ENCODE assay signal across 28 mouse cellular contexts in the genomic region with DNA sequence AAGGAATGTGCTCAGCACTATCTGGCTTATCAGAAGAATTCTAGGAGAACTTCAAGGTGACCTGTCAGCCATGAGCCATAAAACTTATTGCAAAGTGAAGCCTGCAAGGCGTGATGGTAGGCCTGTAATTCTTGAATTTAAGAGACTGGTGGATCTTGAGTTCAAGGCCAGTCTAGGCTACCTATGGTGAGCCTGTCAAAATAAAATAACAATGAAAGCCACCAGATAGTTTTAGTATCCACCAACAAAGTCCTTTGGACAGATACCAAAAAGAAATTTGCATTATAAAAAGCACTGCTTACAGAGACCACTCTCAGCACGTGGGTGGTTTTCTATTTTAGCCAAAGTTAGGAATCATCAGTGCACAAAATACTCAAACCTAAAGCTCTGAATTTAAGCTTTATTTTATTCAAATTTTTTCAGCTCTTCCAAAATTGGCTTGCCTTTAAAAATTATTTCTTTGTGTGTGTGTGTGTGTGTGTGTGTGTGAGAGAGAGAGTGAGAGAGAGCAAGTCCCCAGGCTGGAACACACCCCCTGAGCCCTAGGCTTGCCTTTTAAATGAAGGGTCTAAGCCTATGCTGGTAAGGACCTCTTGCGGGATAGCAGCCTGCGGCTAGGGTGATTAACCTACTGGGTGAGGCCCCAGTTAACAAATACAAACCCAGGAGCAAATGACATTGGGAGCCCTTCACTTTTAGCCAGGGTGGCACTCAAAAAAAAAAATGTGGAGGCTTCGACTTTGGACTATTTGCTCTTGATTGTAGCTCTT. TPM values are rescaled to one million over a fixed set of nuclear protein-coding genes. Genes with fewer than 3 reads are reported as not detected.
A peak's percentile ranks its signal among the peaks of the same experiment; 100 is the strongest.
DNase-seq lines count a peak whose midpoint lies in the region; ATAC-seq and TF ChIP-seq lines count a peak whose summit lies in the region.
"Had no signal": no experiment of that assay in that cellular context is flagged by ENCODE, and none has a peak within 500 bp of the region (broad histone marks: within the 10 kb centered on the region; RNA-seq: fewer than 3 reads in every experiment).

No protein-coding gene starts in this region.

- no peak overlapping the region for H3K4me2 ChIP-seq in kidney, embryonic 14.5 days (replicated peaks; ENCODE audit: low read depth, low read length)
- H3K4me2 ChIP-seq in hindbrain, postnatal 0 days (ENCODE audit: low read depth, low read length), result no peak overlapping the region
- H3K4me2 ChIP-seq: embryonic facial prominence, embryonic 13.5 days; forebrain, embryonic 12.5 days; forebrain, embryonic 15.5 days; hindbrain, embryonic 12.5 days; hindbrain, embryonic 15.5 days; intestine, embryonic 15.5 days had no signal

- H3K36me3 ChIP-seq in kidney, adult 2 months (ENCODE audit: control insufficient read depth, insufficient read depth, low read length), result no peaks in the 10 kb centered on the region
- H3K36me3 ChIP-seq in kidney, embryonic 14.5 days (ENCODE audit: control insufficient read depth, insufficient read depth, low read length), result no peaks in the 10 kb centered on the region
- H3K36me3 ChIP-seq in hindbrain, postnatal 0 days (ENCODE audit: insufficient read depth, low read length), result no peaks in the 10 kb centered on the region
- H3K36me3 ChIP-seq: embryonic facial prominence, embryonic 10.5 days; embryonic facial prominence, embryonic 13.5 days; forebrain, embryonic 12.5 days; forebrain, embryonic 15.5 days; G1E; heart, embryonic 10.5 days; hindbrain, embryonic 12.5 days; hindbrain, embryonic 15.5 days; intestine, embryonic 15.5 days had no signal

- H3K4me3 ChIP-seq in kidney, adult 2 months (ENCODE audit: insufficient read depth, low read depth, low read length), result no peak overlapping the region
- no peak overlapping the region for H3K4me3 ChIP-seq in kidney, embryonic 14.5 days (ENCODE audit: low read length)
- no peak overlapping the region for H3K4me3 ChIP-seq in hindbrain, postnatal 0 days (ENCODE audit: low read length)
- H3K4me3 ChIP-seq: embryonic facial prominence, embryonic 10.5 days; embryonic facial prominence, embryonic 13.5 days; erythroblast, embryonic 14.5 days; forebrain, embryonic 12.5 days; forebrain, embryonic 15.5 days; heart, adult 2 months; heart, embryonic 10.5 days; hindbrain, embryonic 12.5 days; hindbrain, embryonic 15.5 days; intestine, embryonic 15.5 days had no signal

- no peak for ATAC-seq in kidney, embryonic 14.5 days (ENCODE audit: low FRiP score, low TSS enrichment)
- no peak for ATAC-seq in hindbrain, postnatal 0 days
- ATAC-seq: activated CD4-positive, CD25-positive, alpha-beta regulatory T cell, adult 4 months; forebrain, embryonic 15.5 days; intestine, embryonic 15.5 days; Patski had no signal

- no peaks in the 10 kb centered on the region; the same call in 1 of the 2 replicates for H3K4me1 ChIP-seq in kidney, adult 2 months (ENCODE audit: control insufficient read depth, insufficient read depth, low read length)
- no peaks in the 10 kb centered on the region for H3K4me1 ChIP-seq in kidney, embryonic 14.5 days (ENCODE audit: control insufficient read depth, insufficient read depth, low read length)
- H3K4me1 ChIP-seq in hindbrain, postnatal 0 days (ENCODE audit: insufficient read depth, low read length), result no peaks in the 10 kb centered on the region
- H3K4me1 ChIP-seq: embryonic facial prominence, embryonic 13.5 days; heart, embryonic 10.5 days; hindbrain, embryonic 12.5 days; intestine, embryonic 15.5 days had no signal

- TF ChIP-seq CTCF in kidney, adult 2 months (conservative IDR thresholded peaks at IDR 0.05; ENCODE audit: insufficient read depth, insufficient read length, low read depth, low read length), result no peak
- no peak for TF ChIP-seq CTCF in hindbrain, postnatal 0 days (IDR thresholded peaks at IDR 0.05; ENCODE audit: low read depth)

- no peaks in the 10 kb centered on the region for H3K9me3 ChIP-seq in kidney, embryonic 14.5 days (ENCODE audit: control insufficient read depth, low read length)
- no peaks in the 10 kb centered on the region for H3K9me3 ChIP-seq in hindbrain, postnatal 0 days (ENCODE audit: low read length)
- H3K9me3 ChIP-seq: embryonic facial prominence, embryonic 10.5 days; embryonic facial prominence, embryonic 13.5 days; forebrain, embryonic 12.5 days; forebrain, embryonic 15.5 days; G1E; heart, embryonic 10.5 days; hindbrain, embryonic 12.5 days; hindbrain, embryonic 15.5 days; intestine, embryonic 15.5 days had no signal

- DNase-seq in kidney, adult 2 months, result no peak
- DNase-seq in ES-CJ7 (ENCODE audit: low read depth, low spot score) (peak; percentile 74), ZHBTc4 (ENCODE audit: low read depth, low spot score) (peak; percentile 70)
- no peak for DNase-seq in ovary, postnatal 14 days (ENCODE audit: low spot score)
- DNase-seq in hindbrain, postnatal 0 days (ENCODE audit: low spot score), result no peak
- DNase-seq: adrenal gland, adult 8-10 months; adrenal gland, postnatal 25 days; cerebellum, adult 11-12 months; cerebellum, adult 8-10 months; cerebellum, postnatal 10 days; cerebellum, postnatal 36 days; embryo, embryonic 11 days; gastrocnemius, postnatal 10 days; gastrocnemius, postnatal 36 days; heart, adult 2 months had no signal

- no peaks in the 10 kb centered on the region for H3K27me3 ChIP-seq in kidney, adult 2 months (replicated peaks; ENCODE audit: control insufficient read depth, insufficient read depth, low read length)
- no peaks in the 10 kb centered on the region for H3K27me3 ChIP-seq in kidney, embryonic 14.5 days (ENCODE audit: control insufficient read depth, insufficient read depth, low read length)
- no peaks in the 10 kb centered on the region for H3K27me3 ChIP-seq in hindbrain, postnatal 0 days (ENCODE audit: insufficient read depth, low read length)
- H3K27me3 ChIP-seq: embryonic facial prominence, embryonic 13.5 days; forebrain, embryonic 12.5 days; forebrain, embryonic 15.5 days; hindbrain, embryonic 12.5 days; hindbrain, embryonic 15.5 days; intestine, embryonic 15.5 days had no signal

- no peak overlapping the region for H3K9ac ChIP-seq in kidney, embryonic 14.5 days (ENCODE audit: low read depth, low read length)
- no peak overlapping the region for H3K9ac ChIP-seq in hindbrain, postnatal 0 days (replicated peaks; ENCODE audit: low read length)
- H3K9ac ChIP-seq: embryonic facial prominence, embryonic 13.5 days; forebrain, embryonic 12.5 days; forebrain, embryonic 15.5 days; hindbrain, embryonic 12.5 days; hindbrain, embryonic 15.5 days; intestine, embryonic 15.5 days had no signal

- H3K27ac ChIP-seq in kidney, adult 2 months (ENCODE audit: insufficient read depth, low read depth, low read length), result peak overlapping the region; percentile 23; the same call in 1 of the 2 replicates
- H3K27ac ChIP-seq in kidney, embryonic 14.5 days (ENCODE audit: low read depth, low read length), result no peak overlapping the region
- no peak overlapping the region for H3K27ac ChIP-seq in hindbrain, postnatal 0 days
- H3K27ac ChIP-seq: embryonic facial prominence, embryonic 10.5 days; embryonic facial prominence, embryonic 13.5 days; forebrain, embryonic 12.5 days; forebrain, embryonic 15.5 days; heart, adult 2 months; heart, embryonic 10.5 days; hindbrain, embryonic 12.5 days; hindbrain, embryonic 15.5 days; intestine, embryonic 15.5 days had no signal

- 63% methylated on average over 5 of the region's 5 CpGs for WGBS in kidney, adult 2 months
- WGBS in kidney, embryonic 14.5 days, result 63% methylated on average over 5 of the region's 5 CpGs
- 49% methylated on average over 5 of the region's 5 CpGs for WGBS in hindbrain, postnatal 0 days

- no peak for TF ChIP-seq POLR2A in kidney, adult 2 months (IDR thresholded peaks at IDR 0.05; ENCODE audit: low read depth, low read length)

RNA-seq across cellular contexts. Expression of gene Slc25a5, which starts 10.2 kb away (rescaled TPM):
- 1,901 and 2,104 TPM in 2 replicates for polyA plus RNA-seq in kidney, adult 2 months (2012; rRNA removed)
- polyA plus RNA-seq in kidney, embryonic 14.5 days (2014; fragmentation: Nextera tagmentation; extraction: Ambion mirVana), result 838 and 851 TPM in 2 replicates
- total RNA-seq in hindbrain, postnatal 0 days (2014; rRNA removed), result 494 and 546 TPM in 2 replicates
- 693 and 697 TPM in 2 replicates for polyA plus RNA-seq in hindbrain, postnatal 0 days (2015; fragmentation: Nextera tagmentation; extraction: Ambion mirVana)

Comparison
In these comparisons a context has a peak if more than half of its experiments do, and no peak if none do; other contexts are left out.
1. DNase-seq: peak in ES-CJ7 (single experiment) and ZHBTc4 (single experiment); none in kidney, adult 2 months (single experiment), ovary, postnatal 14 days (single experiment) and hindbrain, postnatal 0 days (single experiment).